Mouse (Mus musculus) macrophage (primary cell): ENCODE measurements around the gene Rxfp1. TPM values are rescaled to one million over a fixed set of nuclear protein-coding genes. Genes with fewer than 3 reads are reported as not detected.

Source experiments
- H3K27ac ChIP-seq: fragments of 350-480 bp; formaldehyde crosslinking; 2 replicates; pipeline ENCODE4 v1.9.0; 2021
- H3K36me3 ChIP-seq: fragments of 350-480 bp; formaldehyde crosslinking; 2 replicates; pipeline ENCODE4 v1.9.0; 2021; ENCODE audit errors: inconsistent target
- H3K4me3 ChIP-seq: fragments of 350-480 bp; formaldehyde crosslinking; 2 replicates; pipeline ENCODE4 v1.9.0; 2021; ENCODE audit errors: inconsistent target
- H3K79me2 ChIP-seq: fragments of 350-480 bp; formaldehyde crosslinking; 2 replicates; pipeline ENCODE4 v1.9.0; 2021; ENCODE audit errors: inconsistent target
- WGBS: methylation state at CpG from one replicate; pipeline ENCODE4 v1.1.7; 2026; ENCODE audit warnings: inconsistent platforms; ENCODE audit not compliant: missing documents; 5-methylcytosine and 5-hydroxymethylcytosine counted together
- polyA plus RNA-seq: library from polyadenylated mRNA; stranded (reverse); fragments of 250-400 nt; gene quantifications from 3 replicates; pipeline ENCODE4 v1.2.4, GENCODE M21; 2018; ENCODE audit warnings: inconsistent platforms
- total RNA-seq, 78 experiments: library from RNA; depleted of rRNA; stranded (reverse); fragments of 250-400 nt; gene quantifications; 1 replicate in 9 of 78; 2 replicates in 24 of 78; 3 replicates in 43 of 78; 4 replicates in 2 of 78; pipeline ENCODE4 v1.2.4; 2018; ENCODE audit warnings: inconsistent platforms in 56 of 78

Gene Rxfp1
- total RNA-seq (2018; cell fraction: chromatin; rRNA removed) = not detected
- total RNA-seq (2018; cell fraction: cytosol; rRNA removed) = not detected
- not detected for total RNA-seq (2018; cell fraction: nucleus; rRNA removed)
- not detected in 3 replicates for polyA plus RNA-seq

DNA sequence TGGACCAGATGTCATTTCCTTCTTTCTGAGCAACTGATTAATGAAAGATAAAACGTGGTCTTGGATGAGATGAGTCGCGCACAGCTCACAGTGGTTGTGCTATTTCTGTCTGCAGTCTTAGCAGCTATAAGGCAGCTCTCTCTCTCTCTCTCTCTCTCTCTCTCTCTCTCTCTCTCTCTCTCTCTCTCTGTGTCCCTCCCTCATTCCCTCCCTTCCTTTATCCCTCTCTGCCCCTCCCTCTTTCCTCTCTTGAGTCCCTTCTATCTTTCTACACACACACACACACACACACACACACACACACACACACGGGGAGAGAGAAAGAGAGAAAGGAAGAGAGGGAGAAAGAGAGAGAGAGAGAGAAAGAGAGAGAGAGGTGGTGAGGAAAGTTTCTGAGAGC, at the start of gene Rxfp1:
TSS of gene Rxfp1 (minus strand) at position 101 of the 400 bp plus-strand sequence.
- Histone ChIP-seq H3K36me3 (no peaks in the 10 kb centered on the region), H3K4me3 (no peak within 1 kb of the TSS), H3K27ac (no peak within 1 kb of the TSS), H3K79me2 (no peaks in the 10 kb centered on the region)
- 80% methylated on average over 3 of the region's 4 CpGs for WGBS

GRCm38 (mm10) chr3:79784362-79784736, 46.7 kb upstream of the Rxfp1 start:
- no peaks in the 10 kb centered on the region for H3K79me2 ChIP-seq
- WGBS = 15% methylated on average over 11 of the region's 11 CpGs
- no peaks in the 10 kb centered on the region for H3K36me3 ChIP-seq
- no peak overlapping the region for H3K27ac ChIP-seq
- no peak overlapping the region for H3K4me3 ChIP-seq

- H3K4me3 ChIP-seq = no peak overlapping the region
- WGBS = 56% methylated on average over 10 of the region's 10 CpGs
- H3K79me2 ChIP-seq = no peaks in the 10 kb centered on the region
- no peak overlapping the region for H3K27ac ChIP-seq
- H3K36me3 ChIP-seq = no peaks in the 10 kb centered on the region
These were observed 46.1 kb upstream of the Rxfp1 start for GRCm38 (mm10) chr3:79783630-79784361.

DNA sequence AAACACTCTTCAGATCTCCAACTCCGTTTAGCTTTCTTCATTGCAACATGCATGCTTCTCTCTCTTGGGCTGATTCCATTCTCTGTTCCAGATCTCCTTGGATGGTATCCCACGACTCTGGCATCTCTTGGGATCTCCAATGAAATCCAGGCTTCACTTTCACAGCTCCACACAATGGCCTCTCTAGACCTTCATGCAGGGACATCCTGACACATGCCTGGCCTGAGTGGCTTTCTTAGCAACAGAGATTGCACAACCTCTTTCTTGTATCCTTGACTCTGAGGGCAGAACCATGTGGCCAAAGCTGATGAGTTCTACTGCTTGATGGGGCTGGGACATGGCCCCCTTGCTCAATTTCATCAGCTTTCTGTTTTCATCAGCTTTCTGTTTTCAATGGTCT, 35.0 kb upstream of the Rxfp1 start:
- Histone ChIP-seq H3K4me3 (no peak overlapping the region), H3K27ac (no peak overlapping the region), H3K36me3 (no peaks in the 10 kb centered on the region), H3K79me2 (no peaks in the 10 kb centered on the region)
- WGBS = 78% methylated on average over 2 of the region's 2 CpGs

DNA sequence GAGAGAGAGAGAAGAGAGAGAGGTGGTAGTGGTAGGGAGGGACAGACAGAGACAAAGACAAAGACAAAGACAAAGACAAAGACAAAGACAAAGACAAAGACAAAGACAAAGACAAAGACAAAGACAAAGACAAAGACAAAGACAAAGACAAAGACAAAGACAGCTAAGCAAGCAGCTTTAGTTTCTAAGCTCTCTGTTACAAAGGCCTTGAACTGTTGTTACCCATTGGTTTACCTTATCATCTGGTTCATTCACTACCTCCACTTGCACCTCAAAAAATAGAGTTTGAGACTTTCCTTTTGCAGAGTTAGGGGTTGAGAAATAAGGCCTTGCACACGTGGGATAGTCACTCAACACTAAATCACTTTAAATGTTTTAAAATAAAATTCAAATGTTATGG, 16.1 kb upstream of the Rxfp1 start:
- no peak overlapping the region for H3K27ac ChIP-seq
- no peak overlapping the region for H3K4me3 ChIP-seq
- H3K36me3 ChIP-seq = no peaks in the 10 kb centered on the region
- WGBS = 67% methylated on average over 1 of the region's 1 CpGs
- no peaks in the 10 kb centered on the region for H3K79me2 ChIP-seq

DNA sequence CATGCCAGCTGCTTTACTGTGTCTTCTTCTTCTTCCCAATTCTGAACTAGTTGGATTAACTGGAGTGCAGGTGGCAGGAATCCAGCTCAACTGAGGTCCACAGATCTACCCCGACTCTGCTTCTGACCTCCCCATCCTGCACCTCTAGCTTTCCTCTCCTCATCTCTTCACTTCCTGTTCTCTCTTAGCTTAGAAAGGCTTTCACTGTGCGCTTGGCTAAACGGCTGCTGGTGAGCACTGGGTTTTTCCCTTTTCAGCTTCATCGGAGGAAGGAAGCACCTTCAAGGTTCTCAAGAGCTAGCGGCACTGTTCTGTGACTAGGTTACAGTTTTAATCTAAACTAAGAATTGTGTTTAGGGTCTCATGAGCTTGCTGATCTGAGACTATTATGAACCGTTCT, 8.9 kb upstream of the Rxfp1 start:
- H3K79me2 ChIP-seq = no peaks in the 10 kb centered on the region
- no peak overlapping the region for H3K4me3 ChIP-seq
- H3K27ac ChIP-seq = no peak overlapping the region
- no peaks in the 10 kb centered on the region for H3K36me3 ChIP-seq
- WGBS = 22% methylated on average over 6 of the region's 6 CpGs

GRCm38 (mm10) chr3:79745101-79745500, 7.4 kb upstream of the Rxfp1 start:
- WGBS = 90% methylated on average over 6 of the region's 6 CpGs
- H3K4me3 ChIP-seq = no peak overlapping the region
- no peaks in the 10 kb centered on the region for H3K36me3 ChIP-seq
- no peak overlapping the region for H3K27ac ChIP-seq
- no peaks in the 10 kb centered on the region for H3K79me2 ChIP-seq

DNA sequence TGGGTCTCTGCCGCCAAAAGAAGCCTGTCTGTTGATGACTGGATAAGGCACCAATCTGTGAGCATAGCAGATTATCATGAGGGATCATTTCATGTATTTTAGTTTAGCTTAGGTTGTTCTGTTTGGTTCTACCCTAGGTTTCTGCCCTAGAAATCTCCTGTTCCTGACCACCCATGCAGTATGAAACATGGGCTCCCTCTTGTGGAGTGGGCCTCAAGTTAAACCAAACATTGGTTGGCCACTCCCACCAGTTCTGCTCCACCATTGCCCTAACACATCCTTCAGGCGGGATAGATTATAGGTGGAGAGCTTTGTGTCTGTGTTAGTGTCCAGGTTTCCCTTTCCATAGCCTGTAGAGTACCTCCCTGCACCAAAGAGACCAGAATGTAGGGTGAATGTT, 6.7 kb upstream of the Rxfp1 start:
- 94% methylated on average over 2 of the region's 2 CpGs for WGBS
- Histone ChIP-seq H3K27ac (no peak overlapping the region), H3K36me3 (no peaks in the 10 kb centered on the region), H3K4me3 (no peak overlapping the region), H3K79me2 (no peaks in the 10 kb centered on the region)

DNA sequence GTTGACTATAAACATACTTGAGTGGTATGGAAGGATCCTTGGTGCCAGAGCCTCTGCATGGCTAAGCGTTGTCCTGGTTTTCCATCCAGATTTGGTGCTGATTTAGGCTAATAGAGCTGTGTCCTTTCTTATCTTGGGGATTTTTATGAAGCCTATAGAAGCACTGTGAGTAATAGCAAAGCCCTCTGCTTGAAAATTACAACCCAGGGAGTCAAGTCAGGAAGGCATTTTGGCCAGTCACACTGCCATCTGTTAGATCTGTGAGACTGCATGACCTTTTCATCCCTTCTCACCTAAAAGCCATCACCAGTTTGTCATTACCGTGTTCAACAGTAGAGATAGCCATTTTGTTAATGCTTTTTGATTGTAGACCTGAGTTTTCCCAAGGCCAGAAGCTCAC, 2.7 kb upstream of the Rxfp1 start:
- 88% methylated on average over 2 of the region's 2 CpGs for WGBS
- H3K36me3 ChIP-seq = no peaks in the 10 kb centered on the region

DNA sequence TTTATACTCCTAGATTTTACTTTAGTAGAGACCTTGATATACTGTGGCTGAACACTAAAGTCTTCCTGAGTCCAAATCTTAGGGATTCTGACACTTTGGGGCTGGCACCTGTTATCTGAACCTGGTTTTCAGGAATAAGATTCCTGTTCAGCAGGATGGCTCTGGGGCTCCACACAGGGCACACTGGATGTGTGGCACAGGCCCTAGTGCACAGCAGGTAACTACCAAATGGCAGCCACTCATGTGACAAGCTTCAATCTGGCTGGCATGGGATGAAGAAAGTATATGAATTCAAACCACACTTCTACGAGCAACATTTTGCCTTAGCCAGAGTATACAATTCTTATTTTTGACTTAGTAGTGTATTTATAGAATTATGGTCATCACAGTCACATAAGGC, 771 bp upstream of the Rxfp1 start:
- WGBS = 100% methylated on average over 1 of the region's 1 CpGs
- Histone ChIP-seq H3K36me3 (no peaks in the 10 kb centered on the region), H3K79me2 (no peaks in the 10 kb centered on the region), H3K4me3 (no peak overlapping the region), H3K27ac (no peak overlapping the region)

More for the DNA sequence above, 2.7 kb upstream of the Rxfp1 start:
- Histone ChIP-seq H3K79me2 (no peaks in the 10 kb centered on the region), H3K4me3 (no peak overlapping the region), H3K27ac (no peak overlapping the region)

- Histone ChIP-seq H3K36me3 (no peaks in the 10 kb centered on the region), H3K79me2 (no peaks in the 10 kb centered on the region), H3K4me3 (no peak overlapping the region), H3K27ac (no peak overlapping the region)
- 78% methylated on average over 14 of the region's 14 CpGs for WGBS
These were observed 11.1 kb downstream of the Rxfp1 start for GRCm38 (mm10) chr3:79726506-79727075.

DNA sequence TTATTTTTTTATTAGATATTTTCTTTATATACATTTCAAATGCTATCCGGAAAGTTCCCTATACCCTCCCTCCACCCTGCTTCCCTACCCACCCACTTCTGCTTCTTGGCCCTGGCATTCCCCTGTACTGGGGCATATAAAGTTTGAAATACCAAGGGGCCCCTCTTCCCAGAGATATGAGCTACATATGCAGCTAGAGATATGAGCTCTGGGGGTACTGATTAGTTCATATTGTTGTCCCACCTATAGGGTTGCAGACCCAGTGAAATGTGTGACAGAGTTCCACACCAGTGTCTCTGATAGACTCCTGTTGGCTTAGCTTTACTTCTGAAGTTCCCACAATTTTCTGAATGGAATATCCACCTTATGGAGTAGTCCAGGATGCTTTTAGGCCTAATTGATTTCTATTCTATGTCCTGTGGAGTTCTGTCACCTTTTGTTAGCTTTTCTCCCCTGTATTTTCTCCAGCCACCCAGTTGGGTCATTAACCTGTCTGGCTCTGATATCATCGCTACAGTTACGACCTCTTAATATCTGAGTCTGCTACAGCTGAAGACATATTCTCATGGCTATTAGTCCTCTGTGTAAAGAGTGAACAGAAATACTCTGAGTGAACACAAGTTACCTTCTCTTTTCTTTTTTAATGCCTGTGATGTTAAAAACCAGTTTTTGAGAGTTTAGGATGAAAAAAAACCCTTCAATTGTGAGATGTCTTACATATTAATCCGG, 16.8 kb downstream of the Rxfp1 start:
- Histone ChIP-seq H3K4me3 (no peak overlapping the region), H3K79me2 (no peaks in the 10 kb centered on the region), H3K27ac (no peak overlapping the region), H3K36me3 (no peaks in the 10 kb centered on the region)
- WGBS = 87% methylated on average over 4 of the region's 4 CpGs

- 93% methylated on average over 8 of the region's 8 CpGs for WGBS
- H3K36me3 ChIP-seq = no peaks in the 10 kb centered on the region
- H3K27ac ChIP-seq = no peak overlapping the region
- H3K79me2 ChIP-seq = no peaks in the 10 kb centered on the region
- no peak overlapping the region for H3K4me3 ChIP-seq
These were observed 31.2 kb downstream of the Rxfp1 start for GRCm38 (mm10) chr3:79706436-79706835.

- Histone ChIP-seq H3K4me3 (no peak overlapping the region), H3K27ac (no peak overlapping the region), H3K36me3 (no peaks in the 10 kb centered on the region), H3K79me2 (no peaks in the 10 kb centered on the region)
- WGBS = 88% methylated on average over 4 of the region's 4 CpGs
These were observed 34.5 kb downstream of the Rxfp1 start for GRCm38 (mm10) chr3:79703135-79703534.

- WGBS = 95% methylated on average over 2 of the region's 2 CpGs
- Histone ChIP-seq H3K79me2 (no peaks in the 10 kb centered on the region), H3K36me3 (no peaks in the 10 kb centered on the region), H3K4me3 (no peak overlapping the region), H3K27ac (peak overlapping the region; percentile 42)
These were observed 45.7 kb downstream of the Rxfp1 start for GRCm38 (mm10) chr3:79691957-79692356.
